Mouse (Mus musculus) NIH3T3 (cell line): Measurements from ENCODE around the gene Shisal2a.
A peak's percentile ranks its signal among the peaks of the same experiment; 100 is the strongest.
"Not testable (repeated sequence)": the region's sequence is repeated elsewhere in the genome, so short reads cannot be mapped to it uniquely, and the experiment has no call there.

Experiments
- DNase-seq: peaks from one replicate; pipeline ENCODE4 v3.0.0-alpha.2; 2012; ENCODE audit warnings: low read depth

Shisal2a gene

DNA sequence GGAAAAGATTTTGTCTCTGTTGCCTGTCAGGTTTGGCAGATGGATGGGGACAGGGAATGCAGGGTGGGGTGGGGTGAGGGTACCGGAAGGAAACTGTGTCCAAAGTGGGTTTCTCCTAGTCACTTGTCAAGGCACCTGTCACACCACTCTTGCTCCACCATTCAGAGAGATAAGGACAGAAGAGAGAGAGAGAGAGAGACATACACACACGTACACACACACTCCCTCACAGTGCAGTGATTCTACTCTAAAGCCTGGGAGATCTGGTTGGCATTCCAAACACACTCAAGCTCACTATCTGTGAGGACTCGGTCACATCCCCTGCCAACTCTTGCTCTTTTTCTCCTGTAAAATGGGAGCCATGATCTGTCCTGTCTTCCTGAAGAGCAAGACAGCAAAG is 11.0 kb downstream of the Shisal2a start:
- no peak for DNase-seq

GRCm38 (mm10) chr4:108371421-108371820 is 11.7 kb downstream of the Shisal2a start:
- DNase-seq: no peak

- no peak for DNase-seq
Observed at GRCm38 (mm10) chr4:108370409-108370808, 12.7 kb downstream of the Shisal2a start.

DNA sequence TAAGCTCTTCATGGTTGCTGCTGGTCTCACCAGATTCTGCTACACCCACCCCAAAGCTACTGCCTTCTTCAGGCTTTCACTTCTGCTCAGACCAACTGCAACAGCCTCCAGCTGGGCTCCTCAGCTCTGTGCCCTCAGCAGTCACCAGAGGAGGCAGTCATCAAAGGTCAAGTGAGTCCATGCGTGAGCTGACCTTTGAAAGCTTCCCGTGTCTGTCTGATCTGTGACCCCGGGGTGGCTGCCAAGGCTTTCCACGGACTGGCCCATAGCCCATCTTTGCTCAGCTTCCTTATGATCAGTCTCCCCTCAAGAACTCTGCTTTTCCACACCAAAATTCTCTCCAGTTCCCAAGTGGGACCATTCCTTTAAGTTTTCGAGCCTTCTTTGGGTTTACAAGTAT is 13.9 kb downstream of the Shisal2a start:
- peak; percentile 39 for DNase-seq

DNA sequence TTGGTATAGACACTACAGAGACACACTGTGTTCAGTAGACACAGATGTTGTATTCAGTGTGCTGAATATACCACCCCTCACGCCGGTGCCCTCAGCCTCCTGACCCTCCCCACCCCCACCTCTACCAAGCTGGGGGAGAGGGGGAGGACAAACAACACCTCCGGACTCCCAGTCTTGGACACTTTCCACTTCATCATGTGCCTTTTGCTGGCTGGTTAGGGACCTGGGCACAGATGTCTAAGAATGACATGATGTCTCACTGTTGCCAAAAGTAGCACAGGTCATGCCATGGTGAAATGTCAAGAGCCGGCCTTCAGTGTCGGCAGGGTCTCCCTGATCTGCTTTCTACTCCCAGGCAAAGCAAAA is 19.1 kb downstream of the Shisal2a start:
- no peak for DNase-seq

DNA sequence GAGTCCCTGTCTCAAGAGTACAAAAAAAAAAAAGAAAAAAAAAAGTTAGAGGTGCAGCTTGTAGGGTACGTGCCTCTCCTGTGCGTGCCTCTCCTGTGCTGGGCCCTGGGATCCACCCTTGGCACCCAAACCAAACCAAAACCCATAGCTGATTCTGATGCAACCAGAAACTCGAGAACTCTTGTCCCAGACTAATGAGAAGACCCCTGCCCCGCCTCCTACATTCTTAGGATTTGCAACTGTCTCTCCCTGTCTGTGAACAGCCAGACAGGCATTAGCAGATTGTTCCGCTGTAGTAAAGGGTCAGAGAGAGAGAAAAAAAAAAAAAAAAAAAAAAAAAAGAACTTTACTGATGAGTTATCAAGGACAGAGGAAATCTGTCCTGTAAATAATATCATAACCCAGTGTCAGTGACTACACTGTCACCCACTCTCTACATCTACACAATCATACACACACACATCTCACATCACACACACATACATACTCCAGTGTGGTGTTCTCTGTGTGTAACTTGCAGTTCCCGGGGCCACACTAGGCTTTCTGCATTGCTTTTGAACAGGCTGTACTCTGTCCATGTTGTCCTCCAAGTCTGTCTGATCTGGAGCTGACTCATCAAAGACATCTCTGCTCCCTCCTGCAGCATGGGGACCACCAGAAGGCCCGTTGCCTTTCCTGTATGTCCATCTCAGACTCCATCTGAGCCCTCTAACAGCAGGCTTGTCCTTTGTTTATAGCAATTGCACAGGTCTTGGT is 19.6 kb downstream of the Shisal2a start:
- DNase-seq: no peak

DNA sequence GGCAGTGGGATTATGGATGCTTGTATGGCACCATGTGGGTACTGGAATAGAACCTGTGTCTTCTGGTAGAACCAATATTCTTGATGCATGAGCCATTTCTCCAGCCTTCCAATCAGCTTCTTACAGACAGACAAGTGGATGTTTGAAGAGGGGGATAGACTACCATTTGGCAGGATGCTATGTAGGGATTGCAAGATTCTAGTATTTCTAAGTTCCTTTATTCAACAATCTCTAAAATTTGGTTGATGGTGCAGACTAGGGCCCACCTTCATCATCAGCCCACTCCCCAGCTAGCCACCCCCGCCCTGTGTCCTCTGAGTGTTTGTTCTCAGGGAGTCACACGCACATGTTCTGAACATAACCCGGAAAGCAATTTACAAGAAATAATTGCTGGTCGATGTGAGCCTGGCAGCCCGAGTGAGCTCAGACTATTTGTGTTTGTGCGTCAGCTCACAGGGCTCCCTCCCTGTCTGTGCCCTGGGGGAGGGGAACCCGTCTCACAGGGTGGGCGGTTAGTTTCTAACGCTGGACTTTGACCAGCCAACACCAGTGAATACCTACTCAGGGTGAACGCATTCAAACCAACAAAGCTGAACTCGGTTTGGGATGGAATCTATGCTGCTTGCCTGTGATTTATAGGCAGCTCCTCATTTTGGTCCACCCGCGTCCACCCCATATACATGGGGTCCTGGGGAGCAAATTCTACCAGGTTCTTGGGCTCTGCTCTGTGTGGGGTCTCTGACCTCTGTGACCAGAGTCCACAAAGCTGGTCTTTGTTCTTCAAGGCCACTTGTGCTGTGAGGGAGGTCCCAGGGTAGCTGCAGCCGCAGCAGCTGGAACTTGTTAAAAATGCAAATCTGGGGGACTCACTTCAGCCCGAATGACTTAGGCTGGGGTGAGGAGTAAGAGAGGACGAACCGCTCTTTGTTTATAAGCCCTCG is 20.6 kb downstream of the Shisal2a start:
- DNase-seq: no peak

GRCm38 (mm10) chr4:108360136-108361055 is 22.8 kb downstream of the Shisal2a start:
- DNase-seq: no peak

DNA sequence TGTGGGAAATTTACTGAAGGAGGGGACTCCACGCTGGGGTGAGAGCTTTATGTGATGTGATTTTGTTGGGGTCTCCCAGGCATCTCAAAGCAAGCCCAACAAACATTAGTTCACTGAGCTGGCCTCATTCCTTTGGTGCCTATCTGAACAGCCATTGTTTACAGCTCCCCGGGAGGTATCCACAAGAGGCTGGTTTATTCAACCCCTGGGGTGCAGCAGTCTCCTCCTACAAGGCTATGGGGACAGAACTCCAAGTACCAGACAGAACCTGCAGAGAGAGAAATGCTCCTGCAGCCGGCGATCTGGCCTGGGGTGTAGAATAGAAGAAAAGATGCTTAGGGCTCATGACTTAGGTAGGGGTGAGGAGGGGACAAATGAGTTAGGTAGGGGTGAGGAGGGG is 24.7 kb downstream of the Shisal2a start:
- no peak for DNase-seq

GRCm38 (mm10) chr4:108357458-108357857 is 25.7 kb downstream of the Shisal2a start:
- no peak for DNase-seq

DNA sequence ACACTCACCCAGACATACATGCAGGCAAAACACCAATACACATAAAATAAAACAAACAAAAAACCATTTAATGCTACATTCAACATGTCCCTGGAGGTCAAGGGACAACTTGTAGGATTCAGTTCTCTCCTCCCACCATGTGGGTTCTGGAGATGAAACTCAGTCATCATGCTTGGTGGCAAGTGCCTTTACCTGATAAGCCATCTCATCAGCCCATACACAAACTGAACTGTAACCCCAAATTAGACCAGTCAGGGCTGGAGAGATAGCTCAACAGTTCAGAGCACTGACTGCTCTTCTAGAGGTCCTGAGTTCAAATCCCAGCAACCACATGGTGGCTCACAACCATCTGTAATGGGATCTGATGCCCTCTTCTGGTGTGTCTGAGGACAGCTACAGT is 29.6 kb downstream of the Shisal2a start:
- DNase-seq: not testable (repeated sequence)

- peak; percentile 75 for DNase-seq
Observed at GRCm38 (mm10) chr4:108350819-108351218, 32.3 kb downstream of the Shisal2a start.

DNA sequence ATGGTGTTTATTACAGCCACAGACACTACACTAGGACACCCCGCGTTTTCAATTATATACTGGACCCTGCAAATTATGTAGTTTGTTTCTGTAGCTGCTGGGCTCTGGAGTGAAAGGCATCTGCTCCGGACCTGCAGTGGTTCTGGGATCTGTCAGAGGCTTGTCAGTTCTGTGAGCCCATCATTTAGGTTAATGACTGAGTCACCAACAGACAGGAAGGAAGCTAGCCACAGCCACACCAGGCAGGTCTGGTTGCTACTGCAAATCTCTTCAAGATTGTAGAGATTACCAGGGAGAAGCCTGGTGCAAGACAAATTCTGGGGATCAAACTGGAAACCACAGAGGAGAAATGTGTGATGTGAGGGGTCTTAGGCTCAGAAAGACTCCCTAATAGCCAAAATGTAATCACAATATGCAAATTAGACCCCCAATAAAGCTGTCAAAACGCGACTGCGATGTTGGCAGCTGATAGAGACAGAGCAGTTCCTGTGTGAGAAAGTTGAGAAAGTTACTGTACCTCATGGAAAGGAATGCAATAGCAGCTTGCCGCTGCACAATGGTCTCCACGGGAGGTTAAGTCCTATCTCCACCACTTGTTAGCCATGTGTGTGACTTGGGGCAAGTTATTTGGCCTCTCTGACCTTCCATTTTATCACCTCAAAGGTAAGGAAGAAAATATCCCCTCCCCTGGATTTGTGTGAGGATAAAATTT is 33.2 kb downstream of the Shisal2a start:
- DNase-seq: no peak

DNA sequence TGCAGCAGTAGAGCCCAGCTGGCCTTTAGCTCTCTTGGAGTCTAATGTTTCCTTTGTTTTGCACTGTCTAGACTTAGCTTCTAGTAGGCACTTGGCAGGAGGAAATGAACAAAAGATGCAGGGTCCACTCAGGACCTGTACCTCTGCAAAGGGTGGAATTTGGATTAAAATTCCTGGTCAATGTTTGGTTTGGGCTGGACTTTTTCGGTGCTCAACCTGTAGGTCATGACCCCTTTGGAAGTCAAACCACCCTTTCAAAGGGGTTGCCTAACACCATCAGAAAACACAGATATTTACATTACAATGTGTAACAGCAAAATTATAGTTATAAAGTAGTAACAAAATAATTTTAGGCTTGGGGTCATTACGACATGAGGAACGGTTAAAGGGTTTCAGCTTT is 34.1 kb downstream of the Shisal2a start:
- no peak for DNase-seq

GRCm38 (mm10) chr4:108348256-108348875 is 34.8 kb downstream of the Shisal2a start:
- DNase-seq: no peak

- DNase-seq: peak; percentile 92
Observed at GRCm38 (mm10) chr4:108347111-108347510, 36.0 kb downstream of the Shisal2a start.

GRCm38 (mm10) chr4:108345826-108346225 is 37.3 kb downstream of the Shisal2a start:
- no peak for DNase-seq

DNA sequence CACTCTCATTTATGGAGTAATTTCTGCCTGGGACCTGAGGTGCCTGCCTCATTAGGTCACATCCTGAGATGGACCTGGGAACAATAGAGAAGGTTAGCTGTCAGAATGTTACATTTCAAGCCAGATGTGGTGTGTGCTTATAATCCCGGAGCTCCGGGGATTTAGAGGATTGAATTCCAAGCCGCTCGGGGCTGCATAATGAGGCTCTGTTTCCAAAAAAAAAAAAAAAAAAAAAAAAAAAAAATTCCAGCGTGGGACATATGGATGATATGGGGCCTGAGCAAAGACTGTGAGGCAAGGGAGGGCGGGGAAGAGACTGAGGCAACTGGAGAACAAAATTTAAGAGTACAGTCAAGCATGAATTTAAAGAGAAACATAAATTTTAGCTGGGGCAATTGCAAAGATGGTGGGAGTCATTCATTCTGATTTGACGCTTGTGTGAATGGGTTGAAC is 38.5 kb downstream of the Shisal2a start:
- no peak for DNase-seq

GRCm38 (mm10) chr4:108339277-108339690 is 43.9 kb downstream of the Shisal2a start:
- peak; percentile 81 for DNase-seq

DNA sequence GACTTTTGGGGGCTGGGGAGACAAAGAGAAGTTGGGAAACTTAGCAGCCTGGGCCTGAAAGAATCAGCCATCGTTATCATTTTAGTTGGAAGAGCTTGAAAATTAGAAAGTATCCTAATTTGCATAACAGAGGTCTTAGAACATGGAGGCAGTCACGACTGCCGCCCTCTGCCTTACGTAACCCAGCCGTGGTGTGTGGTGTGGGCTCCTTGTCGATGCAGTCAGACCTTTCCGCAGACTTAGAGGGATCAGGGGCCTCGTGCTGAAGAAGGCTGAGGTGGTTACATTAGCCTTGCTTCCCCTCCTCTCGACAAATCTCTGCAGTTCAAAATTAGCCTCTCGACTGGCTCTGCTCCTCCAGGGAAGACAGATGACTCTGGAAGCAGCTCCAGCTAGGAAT is 44.3 kb downstream of the Shisal2a start:
- no peak for DNase-seq

GRCm38 (mm10) chr4:108338321-108338733 is 44.8 kb downstream of the Shisal2a start:
- DNase-seq: no peak
